Mouse (Mus musculus) gastrocnemius, adult 18-20 months (tissue): ENCODE data around the gene Rcan2. TPM values are rescaled to one million over a fixed set of nuclear protein-coding genes. Genes with fewer than 3 reads are reported as not detected.

ENCODE experiments used
- DNase-seq: peaks from one replicate; pipeline ENCODE4 v3.0.0; 2021; ENCODE audit warnings: low spot score
- total RNA-seq, 2 experiments: library from RNA; stranded (reverse); gene quantifications; 2 replicates each; pipeline ENCODE4 v1.2.3; 2021

Gene Rcan2
- total RNA-seq, 2 experiments from 2014 or later = 51.9 to 60.3 TPM

GRCm38 (mm10) chr17:43906728-43907127, 105.6 kb downstream of the Rcan2 start:
- DNase-seq = no peak

GRCm38 (mm10) chr17:43916128-43916527, 115.0 kb downstream of the Rcan2 start:
- DNase-seq = no peak

- no peak for DNase-seq
Observed at GRCm38 (mm10) chr17:43917143-43917542, 116.0 kb downstream of the Rcan2 start.

- DNase-seq = no peak
Observed at GRCm38 (mm10) chr17:43929856-43930255, 128.7 kb downstream of the Rcan2 start.

- DNase-seq = no peak
Observed at GRCm38 (mm10) chr17:43931731-43932130, 130.6 kb downstream of the Rcan2 start.

- no peak for DNase-seq
Observed at GRCm38 (mm10) chr17:43934056-43934455, 132.9 kb downstream of the Rcan2 start.

- DNase-seq = no peak
Observed at GRCm38 (mm10) chr17:43952219-43952618, 151.1 kb downstream of the Rcan2 start.

- DNase-seq = no peak
Observed at GRCm38 (mm10) chr17:43952661-43953534, 151.7 kb downstream of the Rcan2 start.

- no peak for DNase-seq
Observed at GRCm38 (mm10) chr17:43953535-43953918, 152.4 kb downstream of the Rcan2 start.

- no peak for DNase-seq
Observed at GRCm38 (mm10) chr17:43959797-43960196, 158.6 kb downstream of the Rcan2 start.

- no peak for DNase-seq
Observed at GRCm38 (mm10) chr17:43969943-43970342, 168.8 kb downstream of the Rcan2 start.

GRCm38 (mm10) chr17:43977572-43977971, 176.4 kb downstream of the Rcan2 start:
- no peak for DNase-seq

- DNase-seq = no peak
Observed at GRCm38 (mm10) chr17:43979925-43980324, 178.8 kb downstream of the Rcan2 start.

- DNase-seq = no peak
Observed at GRCm38 (mm10) chr17:43982505-43982904, 181.4 kb downstream of the Rcan2 start.

GRCm38 (mm10) chr17:43989334-43989945, 188.3 kb downstream of the Rcan2 start:
- no peak for DNase-seq

GRCm38 (mm10) chr17:43990957-43991383, 189.8 kb downstream of the Rcan2 start:
- peak; percentile 40 for DNase-seq

GRCm38 (mm10) chr17:43994080-43994479, 192.9 kb downstream of the Rcan2 start:
- no peak for DNase-seq

GRCm38 (mm10) chr17:43997514-43997913, 196.4 kb downstream of the Rcan2 start:
- no peak for DNase-seq

GRCm38 (mm10) chr17:43998095-43998494, 196.9 kb downstream of the Rcan2 start:
- no peak for DNase-seq

- DNase-seq = no peak
Observed at GRCm38 (mm10) chr17:44004401-44004800, 203.2 kb downstream of the Rcan2 start.

- DNase-seq = no peak
Observed at GRCm38 (mm10) chr17:44007411-44007810, 206.3 kb downstream of the Rcan2 start.

GRCm38 (mm10) chr17:44011917-44012316, 210.8 kb downstream of the Rcan2 start:
- no peak for DNase-seq
